Mouse (Mus musculus) embryo, embryonic 11.5 days (tissue): Measurements from ENCODE around the gene Scaf8.

ENCODE experiments used
- DNase-seq: peaks from one replicate; pipeline ENCODE4 v3.0.0-alpha.2; 2012; ENCODE audit warnings: low read depth, low spot score

Gene Scaf8

GRCm38 (mm10) chr17:3207529-3208240 is 92.9 kb downstream of the Scaf8 start:
- no peak for DNase-seq

GRCm38 (mm10) chr17:3208471-3208870 is 93.7 kb downstream of the Scaf8 start:
- DNase-seq = no peak

- no peak for DNase-seq
Measured at GRCm38 (mm10) chr17:3209581-3209980, 94.8 kb downstream of the Scaf8 start.

DNA sequence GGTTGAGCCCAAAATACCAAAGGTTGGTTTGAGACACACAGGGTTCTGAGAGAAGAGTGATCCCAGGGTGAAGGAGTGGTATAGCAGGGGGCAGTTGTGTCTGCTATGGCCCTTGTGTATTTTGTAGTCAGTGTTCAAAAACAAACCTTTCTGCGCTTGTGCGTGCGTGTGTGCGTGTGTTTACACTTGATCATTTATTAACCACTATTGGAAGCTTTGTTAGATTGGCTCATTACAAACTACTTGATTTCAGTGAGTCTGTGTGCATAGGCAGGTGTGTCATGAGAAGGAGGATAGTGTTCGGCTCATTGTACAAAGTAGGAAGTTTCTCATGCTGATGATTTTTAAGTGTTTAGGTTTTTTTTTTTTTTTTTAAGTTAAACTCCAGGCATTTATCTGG is 95.4 kb downstream of the Scaf8 start:
- DNase-seq = no peak

DNA sequence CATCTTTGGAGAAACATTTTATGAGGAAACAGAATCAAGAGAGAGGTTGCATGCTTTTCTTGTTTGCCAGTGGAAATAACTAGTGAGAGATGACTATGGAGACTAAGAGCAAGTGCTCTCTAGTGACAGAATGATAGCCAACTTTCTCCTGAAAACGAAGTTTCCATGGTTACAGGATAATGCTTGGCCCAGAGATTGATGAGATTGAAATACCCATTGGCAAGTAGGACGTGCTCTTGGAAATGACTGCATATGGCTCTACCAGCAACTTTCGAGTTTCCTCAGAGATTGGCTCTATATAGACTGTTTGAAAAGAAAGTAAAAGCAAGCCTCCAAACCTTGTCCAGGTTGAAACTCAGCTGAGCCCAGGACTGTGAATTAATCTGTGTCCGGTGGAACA is 97.3 kb downstream of the Scaf8 start:
- no peak for DNase-seq

GRCm38 (mm10) chr17:3212886-3213285 is 98.1 kb downstream of the Scaf8 start:
- no peak for DNase-seq

- no peak for DNase-seq
Measured at GRCm38 (mm10) chr17:3214852-3215251, 100.1 kb downstream of the Scaf8 start.

DNA sequence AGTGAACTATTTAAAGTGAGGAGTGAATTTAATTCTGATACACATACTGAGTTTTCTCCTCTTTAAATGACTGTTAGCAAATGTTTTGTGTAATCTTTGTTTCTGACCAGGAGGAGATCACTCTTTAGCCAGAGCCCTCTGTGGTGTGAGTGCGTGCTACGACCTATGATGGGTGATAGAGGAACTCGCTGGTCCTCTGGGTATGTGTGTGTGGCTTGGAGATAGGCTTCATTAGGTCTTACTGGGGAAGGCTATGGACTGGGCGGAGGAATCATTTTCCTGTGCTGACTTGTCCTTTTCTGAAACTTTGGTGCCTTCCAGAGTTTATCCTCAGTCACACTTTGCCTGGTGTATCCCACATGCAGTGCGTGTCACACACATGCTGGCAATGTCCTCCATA is 102.3 kb downstream of the Scaf8 start:
- no peak for DNase-seq

GRCm38 (mm10) chr17:3218364-3218763 is 103.6 kb downstream of the Scaf8 start:
- DNase-seq = no peak

GRCm38 (mm10) chr17:3218916-3219315 is 104.1 kb downstream of the Scaf8 start:
- DNase-seq = no peak

DNA sequence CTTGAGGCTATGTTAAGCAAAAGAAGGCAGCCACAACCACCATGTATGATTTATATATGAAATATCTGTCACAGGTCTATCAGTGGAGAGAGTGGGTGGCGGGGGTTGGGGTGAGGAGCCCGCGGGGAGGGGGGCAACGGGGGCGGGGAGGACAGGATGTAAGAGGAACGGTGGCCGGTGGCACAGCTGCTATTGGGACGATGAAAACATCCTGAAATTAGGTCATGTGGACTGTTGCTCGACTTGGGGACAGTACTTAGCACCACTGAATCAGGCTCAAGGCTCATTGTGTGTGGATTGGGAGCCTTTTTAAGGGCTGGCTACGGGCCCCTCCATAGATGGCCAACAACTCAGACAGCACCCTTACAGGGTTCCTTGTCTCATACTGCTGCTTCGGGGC is 105.4 kb downstream of the Scaf8 start:
- no peak for DNase-seq

DNA sequence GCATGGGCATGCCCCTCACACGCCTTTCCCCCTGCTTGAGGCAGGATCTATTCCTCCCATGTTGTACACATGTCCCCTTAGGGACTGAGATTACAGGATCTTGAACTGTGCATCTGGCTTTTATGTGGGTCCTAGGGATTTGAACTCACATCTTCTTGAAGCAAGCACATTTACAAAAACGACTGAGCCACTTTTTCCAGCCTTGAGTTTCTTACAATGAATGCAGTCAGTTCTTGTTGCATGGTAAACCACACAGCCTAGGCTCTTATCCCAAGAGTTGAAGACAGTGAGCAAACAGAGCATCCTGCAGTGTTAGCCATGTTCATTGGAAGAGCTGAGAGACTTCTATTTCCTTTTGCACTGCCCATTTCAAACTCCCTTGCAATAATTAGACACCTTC is 108.3 kb downstream of the Scaf8 start:
- no peak for DNase-seq

- no peak for DNase-seq
Measured at GRCm38 (mm10) chr17:3223721-3224120, 108.9 kb downstream of the Scaf8 start.

GRCm38 (mm10) chr17:3224383-3225106 is 109.8 kb downstream of the Scaf8 start:
- DNase-seq = peak; percentile 73

DNA sequence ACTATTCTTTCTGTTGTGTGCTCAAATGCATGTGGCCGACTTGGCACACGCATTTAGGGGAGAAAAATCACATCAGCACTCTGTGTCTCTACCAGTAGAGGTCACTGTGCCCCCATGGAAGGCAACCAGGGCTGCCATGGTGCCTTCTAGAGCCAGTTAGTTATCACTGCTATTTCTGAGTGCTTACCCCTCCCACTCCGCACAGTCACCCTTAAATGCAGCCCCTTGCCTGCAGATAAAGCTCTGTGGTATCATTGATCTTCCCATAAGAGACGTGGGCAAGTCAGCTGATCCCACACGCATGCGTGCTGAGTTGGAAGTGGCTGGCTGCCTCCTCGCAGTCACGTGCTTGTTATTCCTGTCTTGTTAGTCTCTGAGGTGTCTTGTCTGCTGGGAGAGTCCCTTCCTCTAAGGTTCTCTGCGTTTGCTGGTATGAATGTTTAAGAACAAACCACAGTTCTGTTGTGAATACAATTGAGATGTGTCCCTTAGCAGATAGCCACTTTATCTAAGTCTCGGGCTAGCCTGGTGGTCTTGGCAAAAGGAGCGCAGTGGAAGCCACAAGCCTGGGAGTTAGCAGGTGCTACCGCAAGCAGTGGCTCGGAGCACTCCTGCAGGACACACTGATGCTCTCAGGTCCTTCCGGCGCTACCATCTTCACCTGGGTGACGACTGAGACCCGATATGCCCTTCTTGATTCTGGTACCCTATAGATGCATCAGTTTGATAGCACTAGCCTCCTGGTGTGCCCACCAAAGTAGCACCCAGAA is 115.6 kb downstream of the Scaf8 start:
- DNase-seq = peak; percentile 46

GRCm38 (mm10) chr17:3232626-3233025 is 117.9 kb downstream of the Scaf8 start:
- DNase-seq = no peak

DNA sequence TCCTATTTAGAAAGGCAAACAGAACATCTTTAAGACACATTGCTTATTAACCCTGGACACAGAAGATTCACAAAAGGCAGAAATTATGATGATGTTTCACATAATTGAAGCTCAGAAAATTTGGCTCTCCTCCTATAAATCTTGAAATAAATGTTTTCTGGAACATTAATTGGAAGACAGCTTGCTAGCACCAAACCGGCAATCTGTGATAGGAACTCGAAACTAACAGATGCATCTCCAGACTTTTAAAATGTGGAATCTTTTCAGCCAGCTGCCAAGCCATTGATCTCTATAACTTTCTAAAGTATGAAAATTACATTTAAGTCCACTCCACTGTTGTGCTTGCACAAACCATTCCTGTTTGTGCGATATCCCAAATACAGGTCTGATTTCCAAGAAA is 128.9 kb downstream of the Scaf8 start:
- DNase-seq = no peak

DNA sequence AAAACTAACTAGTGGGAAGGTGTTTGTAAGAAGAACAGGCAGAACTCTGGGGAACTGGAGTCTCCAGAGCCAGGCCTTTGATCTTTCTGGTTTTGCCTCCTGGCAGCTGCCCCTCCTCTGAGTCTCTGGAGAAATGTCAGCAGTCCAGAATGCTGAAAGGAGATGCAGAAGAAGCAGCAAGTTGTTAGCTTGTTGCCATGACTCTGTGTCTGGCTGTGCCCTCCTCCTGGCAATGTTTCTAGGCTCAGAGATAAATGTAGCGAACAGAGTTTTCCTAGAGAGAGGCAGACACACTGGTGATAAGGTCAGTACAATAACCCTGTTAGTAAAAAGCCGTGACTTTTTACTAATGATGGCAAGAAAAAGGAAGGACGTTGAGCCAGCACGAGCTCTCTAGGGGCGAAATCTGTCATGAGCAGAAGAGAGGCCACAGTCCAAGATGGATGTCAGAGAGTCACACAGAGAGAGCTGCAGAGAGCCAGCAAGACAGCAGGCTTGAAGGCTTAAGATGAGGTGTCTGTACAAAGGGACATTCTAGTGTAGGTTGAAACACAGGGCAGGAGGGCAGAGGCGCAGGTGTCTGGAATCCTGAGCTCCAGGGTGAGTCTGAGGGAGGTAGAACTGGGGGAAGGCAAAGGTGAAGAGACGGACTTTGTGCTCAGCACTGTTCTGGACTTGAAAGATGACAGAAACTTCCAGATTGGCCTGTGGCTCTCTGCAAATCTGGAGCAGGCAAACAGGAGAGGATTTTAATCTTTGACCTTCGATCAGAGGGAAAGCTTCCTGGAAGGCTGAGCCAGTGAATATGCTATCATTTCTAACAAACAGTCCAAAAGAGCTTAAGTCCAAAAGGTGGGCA is 130.3 kb downstream of the Scaf8 start:
- DNase-seq = no peak

GRCm38 (mm10) chr17:3246665-3247370 is 132.0 kb downstream of the Scaf8 start:
- DNase-seq = no peak
